Mouse (Mus musculus) heart, postnatal 14 days (tissue): ENCODE data around the gene Cyb5d1. TPM values are rescaled to one million over a fixed set of nuclear protein-coding genes. Genes with fewer than 3 reads are reported as not detected.

Source experiments
- DNase-seq, 2 experiments: peaks; one replicate each; pipeline ENCODE4 v3.0.0; 2021 to 2022
- intact Hi-C: fragments of 180-260 bp; cut with DNase I; formaldehyde crosslinking; loops from one replicate; pipeline ENCODE4 v1.15.1; 2025
- total RNA-seq, 2 experiments: library from RNA; stranded (reverse); gene quantifications; 2 replicates each; pipeline ENCODE4 v1.2.3; 2021

Cyb5d1 gene
- total RNA-seq, 2 experiments from 2014 or later, result 25.0 to 29.3 TPM

DNA sequence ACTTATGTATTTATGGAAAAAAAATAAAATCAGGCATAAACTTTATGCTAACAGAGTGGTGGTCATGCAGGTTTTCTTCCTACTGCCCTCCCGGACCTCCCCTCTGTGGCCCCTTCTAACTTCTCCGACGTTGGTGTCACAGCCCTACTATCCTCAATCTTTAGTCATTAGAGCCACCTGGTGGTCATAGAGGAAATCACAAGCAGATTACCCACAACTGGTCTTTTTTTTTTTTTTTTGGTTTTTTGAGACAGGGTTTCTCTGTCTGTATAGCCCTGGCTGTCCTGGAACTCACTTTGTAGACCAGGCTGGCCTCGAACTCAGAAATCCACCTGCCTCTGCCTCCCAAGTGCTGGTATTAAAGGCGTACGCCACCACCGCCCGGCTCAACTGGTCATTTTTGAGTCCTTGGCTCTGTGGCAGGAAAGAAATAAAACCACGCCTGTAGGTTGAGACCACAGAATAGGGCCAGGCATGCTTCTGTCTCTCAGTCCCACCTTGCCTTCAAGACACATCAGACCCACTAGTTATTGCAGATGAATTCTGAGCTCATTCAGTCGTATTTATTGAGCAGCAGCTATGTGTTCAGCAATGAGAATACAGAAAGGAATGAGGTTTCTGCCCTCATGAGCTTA, 4.9 kb downstream of the Cyb5d1 start:
- intact Hi-C loops, result loop anchor here (1.0 to 2.0 kb wide), 2 partner anchors 58 to 122 kb away; no protein-coding TSS in a partner anchor
- peak; percentile 52 to 82 for DNase-seq

DNA sequence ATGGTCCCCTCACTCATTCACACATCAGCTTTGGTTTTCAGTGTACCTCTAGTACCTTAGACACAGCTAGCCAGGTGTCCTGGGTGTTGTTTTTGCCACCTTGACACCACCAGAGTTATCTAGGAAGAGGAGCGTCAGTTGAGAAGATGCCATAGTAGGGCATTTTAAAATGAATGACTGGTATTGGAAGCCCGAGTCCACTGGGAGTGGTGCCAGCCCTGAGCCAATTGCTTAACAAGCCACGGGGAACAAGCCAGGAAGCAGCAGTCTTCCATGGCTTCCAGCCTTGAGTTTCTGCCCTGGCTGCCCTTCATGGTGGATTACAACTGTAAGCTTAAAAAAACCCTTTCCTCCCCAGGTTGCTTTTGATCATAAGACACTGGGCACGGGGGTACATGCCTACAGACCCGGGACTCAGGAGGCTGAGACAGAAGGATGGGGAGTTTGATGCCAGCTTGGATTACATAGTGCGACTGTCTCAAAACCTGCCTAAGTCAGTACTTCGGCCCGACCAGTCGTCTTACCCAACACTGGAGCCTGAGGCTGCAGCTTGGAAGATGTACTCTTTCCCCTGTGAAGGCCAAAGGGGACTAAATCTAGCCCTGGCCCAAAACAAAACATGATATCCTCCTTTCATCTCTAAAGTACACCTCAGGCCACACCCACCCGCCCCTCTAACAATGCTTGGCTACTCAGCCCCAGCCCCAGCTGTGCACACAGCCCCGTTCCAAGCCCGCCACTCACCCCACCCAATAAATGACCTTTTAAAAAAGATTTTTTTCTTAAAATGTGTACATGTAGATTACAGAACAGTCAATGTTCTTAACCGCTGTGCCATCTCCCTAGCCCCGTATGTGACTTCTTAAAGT, 5.7 kb downstream of the Cyb5d1 start:
- peak; percentile 48 to 53 for DNase-seq
- intact Hi-C loops, result loop anchor here (1.0 to 5.0 kb wide), 4 partner anchors 25 to 197 kb away; no protein-coding TSS in a partner anchor

DNA sequence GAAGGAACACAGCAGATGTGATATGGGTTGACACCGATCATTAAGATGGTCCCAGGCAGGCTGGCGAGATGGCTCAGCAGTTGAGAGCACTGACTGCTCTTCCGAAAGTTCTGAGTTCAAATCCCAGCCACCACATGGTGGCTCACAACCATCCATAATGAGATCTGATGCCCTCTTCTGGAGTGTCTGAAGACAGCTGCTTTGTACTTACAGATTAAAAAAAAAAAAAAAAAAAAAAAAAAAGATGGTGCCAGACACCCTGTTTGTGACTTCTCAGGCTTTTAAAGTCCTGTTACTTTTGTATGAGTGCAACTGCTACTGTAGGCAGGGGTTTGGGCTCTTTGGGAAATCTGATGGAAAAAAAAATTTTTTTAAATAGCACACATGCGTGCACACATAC, 6.8 kb downstream of the Cyb5d1 start:
- intact Hi-C loops, result loop anchor here (2.0 to 5.0 kb wide), 2 partner anchors 24 to 196 kb away; no protein-coding TSS in a partner anchor
- no peak for DNase-seq

DNA sequence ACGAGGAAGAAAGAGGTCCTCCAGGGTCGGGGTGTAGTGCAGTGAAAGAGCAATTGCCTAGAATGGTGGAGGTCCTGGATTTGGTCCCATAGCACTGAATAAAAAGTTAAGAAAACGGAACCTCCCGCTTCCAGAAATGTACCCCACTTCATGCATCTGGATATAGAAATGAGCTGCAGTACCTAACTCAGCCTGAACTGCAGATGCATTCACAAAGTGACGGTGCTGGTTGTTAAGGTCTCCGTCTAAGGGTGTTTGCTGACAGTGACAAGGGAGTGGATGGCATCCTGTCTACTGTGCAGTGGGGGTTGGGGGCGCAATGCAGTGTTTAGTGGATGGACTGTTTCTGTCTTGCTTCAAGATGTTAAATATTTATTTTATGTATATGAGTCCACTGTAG, 8.7 kb downstream of the Cyb5d1 start:
- DNase-seq, result no peak
- intact Hi-C loops, result loop anchor here (1.0 to 5.0 kb wide), 2 partner anchors 114 to 194 kb away; no protein-coding TSS in a partner anchor

DNA sequence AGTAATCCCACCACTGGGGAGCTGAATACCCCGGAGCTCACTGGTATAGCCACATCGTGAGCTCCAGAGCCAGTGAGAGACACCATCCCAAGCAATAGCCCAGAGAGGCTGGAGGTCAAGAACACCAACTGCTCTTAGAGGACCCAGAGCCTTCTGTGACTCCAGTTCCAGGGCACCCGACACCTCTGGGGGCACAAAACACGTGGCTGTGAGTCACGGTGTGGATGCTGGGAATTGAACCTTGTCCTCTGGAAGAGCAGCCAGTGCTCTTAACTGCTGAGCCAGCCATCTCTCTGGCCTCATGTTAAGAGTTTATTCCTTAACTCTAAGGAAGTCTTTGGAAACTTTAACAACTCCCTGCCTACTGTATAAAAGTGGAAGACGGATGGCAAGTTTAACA, 10.5 kb downstream of the Cyb5d1 start:
- intact Hi-C loops, result loop anchor here (5.0 kb wide), 1 partner anchor 193 kb away; no protein-coding TSS in a partner anchor
- no peak for DNase-seq

DNA sequence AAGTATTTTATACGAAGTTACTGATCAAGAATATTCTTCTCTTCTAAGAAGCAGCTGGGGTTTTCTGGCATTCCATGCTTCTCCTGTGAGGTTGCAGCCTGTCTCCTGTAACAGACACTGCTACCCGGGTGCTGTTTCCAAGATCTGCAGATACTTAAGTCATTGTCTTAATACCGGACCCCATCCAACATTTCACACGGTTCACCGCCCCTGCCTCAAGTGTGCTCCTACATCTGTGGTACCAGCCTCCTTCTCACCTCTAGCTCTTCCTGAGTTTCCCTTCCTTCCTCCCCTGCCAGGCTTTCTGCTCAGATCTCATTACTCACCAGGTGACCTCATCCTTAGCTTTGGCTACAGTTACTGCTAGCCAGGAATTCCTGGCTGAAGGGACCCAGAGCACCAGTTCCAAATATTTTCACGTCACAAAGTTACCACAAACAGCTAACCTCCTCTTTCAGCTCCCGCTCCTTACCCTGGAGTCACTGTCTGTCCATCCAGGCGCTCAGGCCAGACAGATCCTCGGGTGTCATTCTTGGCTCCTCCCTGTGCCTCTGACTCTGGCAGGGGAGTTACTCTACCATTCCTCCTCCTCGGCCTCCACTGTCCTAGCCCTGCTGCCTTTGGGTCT, 12.8 kb downstream of the Cyb5d1 start:
- no peak for DNase-seq
- intact Hi-C loops, result no loop called here

DNA sequence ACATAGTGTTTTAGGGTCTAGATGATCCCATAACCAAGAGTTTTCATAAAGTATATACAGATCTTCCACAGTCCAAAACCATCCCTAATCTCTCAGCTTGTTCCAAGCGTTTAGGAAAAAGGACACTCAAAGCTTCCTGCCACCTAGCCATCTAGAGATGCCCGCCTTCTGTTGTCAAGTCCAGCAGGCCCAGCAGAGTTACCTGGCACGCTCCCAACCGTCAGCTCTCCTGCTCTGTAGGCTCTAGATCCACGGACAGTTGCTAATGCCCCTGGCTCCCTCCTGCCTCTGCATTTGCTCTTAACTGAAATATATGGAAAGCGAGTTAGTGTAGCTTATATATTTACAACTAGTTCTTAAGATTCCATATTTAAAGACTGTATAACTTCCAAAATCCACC, 14.1 kb downstream of the Cyb5d1 start:
- intact Hi-C loops, result no loop called here

DNA sequence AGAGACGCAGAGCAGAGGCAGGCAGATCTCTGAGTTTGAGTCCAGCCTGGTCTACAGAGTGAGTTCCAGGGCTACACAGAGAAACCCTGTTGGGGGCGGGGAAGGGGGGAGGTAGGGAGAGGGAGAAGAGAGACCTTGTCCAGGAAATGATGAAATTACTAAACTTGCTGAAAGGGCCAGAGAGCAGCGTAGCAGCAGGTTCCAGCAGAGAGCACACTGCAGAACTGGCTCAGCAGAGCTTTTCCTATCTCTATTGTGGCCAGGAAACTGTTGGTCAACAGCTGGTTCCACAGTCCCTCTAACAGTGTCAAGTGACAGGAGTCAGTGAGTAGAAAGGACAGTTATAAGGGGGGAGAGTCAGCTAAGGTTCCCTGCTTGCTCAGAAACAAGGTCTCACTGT, 15.8 kb downstream of the Cyb5d1 start:
- intact Hi-C loops, result no loop called here
- no peak for DNase-seq

More for the DNA sequence above, 14.1 kb downstream of the Cyb5d1 start:
- DNase-seq, result no peak

DNA sequence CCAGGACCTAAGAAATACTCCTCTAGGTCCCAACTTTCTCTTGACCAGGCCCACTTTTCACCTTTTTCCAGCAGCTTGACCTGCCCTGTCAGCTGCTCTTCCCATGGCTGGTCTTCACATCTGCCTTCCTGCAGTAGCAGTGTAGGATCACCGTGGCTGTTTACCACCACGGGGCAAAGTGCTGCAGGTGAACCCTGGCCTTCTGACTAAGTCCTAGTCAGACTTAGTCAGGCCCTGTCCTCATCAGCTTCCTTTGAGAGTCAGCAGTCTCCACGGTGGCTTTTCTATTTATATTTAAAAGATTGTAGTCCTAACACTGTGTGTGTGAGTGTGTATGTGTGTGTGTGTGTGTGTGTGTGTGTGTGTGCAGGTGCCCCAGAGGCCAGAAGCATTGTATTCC, 17.7 kb downstream of the Cyb5d1 start:
- DNase-seq, result no peak
- intact Hi-C loops, result no loop called here

DNA sequence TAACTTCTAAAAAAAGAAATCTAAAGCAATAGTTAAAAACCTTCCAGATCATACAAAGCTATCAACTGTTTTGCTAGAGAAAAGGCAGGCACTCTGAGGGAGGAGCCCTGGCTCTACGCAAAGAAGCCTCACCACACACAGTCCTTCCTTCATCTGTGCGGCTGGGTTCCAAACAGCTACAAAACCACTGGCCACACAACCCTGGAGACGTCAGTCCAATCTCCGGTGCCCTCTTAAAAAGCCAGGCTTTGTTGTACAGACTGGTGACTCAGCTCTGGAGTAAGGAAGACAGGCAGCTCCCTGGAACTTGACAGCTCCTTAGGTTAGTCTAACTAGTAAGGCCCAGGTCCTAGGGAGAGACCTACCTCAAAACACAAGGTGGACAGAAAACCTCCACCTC, 19.8 kb downstream of the Cyb5d1 start:
- no peak for DNase-seq
- intact Hi-C loops, result no loop called here

DNA sequence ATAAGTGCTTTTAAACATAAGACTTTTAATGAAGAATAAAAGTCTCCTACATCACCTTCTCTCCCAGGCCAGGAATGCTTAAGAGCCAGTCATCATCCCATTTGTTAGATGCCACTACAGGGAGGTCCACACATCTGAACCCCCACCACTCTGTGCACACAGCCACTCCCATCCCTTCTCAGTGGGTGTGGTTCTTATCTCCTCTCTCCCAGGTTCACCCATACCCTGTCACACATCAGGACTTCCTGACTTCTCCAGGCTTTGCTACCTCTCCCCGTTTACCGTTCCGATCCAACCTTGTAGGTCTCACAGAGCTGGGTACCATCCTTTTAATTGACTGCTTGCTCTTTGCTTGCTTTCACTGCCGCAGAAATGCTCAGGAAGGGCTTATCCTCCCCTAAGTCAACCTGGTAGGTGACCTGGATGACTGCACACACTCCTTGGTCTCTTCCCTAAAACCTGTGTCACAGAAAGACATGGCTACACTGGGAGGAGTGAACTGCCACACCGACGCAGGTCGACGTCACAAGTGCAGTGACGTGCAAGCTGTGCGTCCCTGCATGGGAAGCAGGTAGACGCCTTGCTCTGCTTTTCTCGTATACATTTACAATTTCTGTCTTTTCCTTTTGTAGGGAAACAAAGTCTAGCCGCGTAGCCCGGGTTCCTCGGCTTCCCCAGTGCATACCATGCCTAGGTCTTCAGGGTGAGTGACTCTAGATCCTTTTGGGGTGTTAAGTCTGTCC, 22.0 kb downstream of the Cyb5d1 start:
- intact Hi-C loops, result no loop called here
- DNase-seq, result no peak

DNA sequence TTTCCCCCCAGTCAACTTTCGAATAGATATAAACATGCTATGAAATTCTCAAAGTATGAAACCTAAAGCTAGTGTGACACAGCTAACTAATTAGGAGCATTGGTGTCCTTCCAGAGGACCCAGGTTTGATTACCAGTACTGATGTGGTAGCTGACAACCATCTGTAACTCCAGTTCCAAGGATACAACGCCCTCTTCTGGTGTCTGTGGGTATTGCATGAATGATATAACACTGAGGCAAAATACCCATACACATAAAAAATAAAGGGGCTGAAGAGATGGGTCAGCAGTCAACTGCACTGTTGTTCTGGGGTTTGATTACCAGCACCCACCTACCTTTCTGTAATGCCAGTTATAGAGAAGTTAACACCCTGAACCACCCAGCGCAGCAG, 22.7 kb downstream of the Cyb5d1 start:
- DNase-seq, result no peak
- intact Hi-C loops, result no loop called here

DNA sequence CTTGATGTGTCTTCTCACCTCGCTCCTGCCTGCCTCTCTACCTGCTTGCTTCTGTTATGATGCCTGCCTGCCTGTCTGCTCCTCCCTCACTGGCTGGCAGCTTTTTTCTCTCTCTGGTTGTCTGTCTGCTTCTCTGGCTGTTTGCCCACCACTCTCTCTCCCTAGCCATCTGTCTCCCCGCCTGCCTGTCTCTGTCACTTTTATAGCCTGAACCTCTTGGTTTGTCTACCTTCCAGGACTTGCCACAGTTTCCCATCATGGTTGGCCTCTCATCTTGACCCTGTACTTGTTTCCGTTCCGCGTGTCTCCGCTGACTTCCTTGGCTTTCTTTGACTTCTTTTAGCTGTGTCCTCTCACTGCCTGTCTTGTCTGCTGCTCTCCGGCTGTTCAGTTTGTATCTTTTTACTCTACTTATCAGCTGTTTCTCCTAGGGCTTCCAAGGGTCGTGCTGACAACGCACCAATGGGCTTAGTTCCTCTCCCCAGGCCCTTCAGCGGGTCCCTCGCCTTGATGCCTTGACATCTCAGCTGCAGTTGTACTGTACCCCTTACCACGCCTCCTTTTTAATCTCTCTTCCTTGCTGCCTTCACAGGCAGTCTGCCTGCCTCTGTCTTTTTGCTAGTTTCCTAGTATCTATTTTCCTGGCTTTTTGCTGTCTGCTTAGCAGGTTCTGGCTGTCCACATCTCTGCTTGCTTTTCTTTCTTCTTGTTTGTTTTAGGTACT, 23.2 kb downstream of the Cyb5d1 start:
- intact Hi-C loops, result no loop called here
- no peak for DNase-seq

DNA sequence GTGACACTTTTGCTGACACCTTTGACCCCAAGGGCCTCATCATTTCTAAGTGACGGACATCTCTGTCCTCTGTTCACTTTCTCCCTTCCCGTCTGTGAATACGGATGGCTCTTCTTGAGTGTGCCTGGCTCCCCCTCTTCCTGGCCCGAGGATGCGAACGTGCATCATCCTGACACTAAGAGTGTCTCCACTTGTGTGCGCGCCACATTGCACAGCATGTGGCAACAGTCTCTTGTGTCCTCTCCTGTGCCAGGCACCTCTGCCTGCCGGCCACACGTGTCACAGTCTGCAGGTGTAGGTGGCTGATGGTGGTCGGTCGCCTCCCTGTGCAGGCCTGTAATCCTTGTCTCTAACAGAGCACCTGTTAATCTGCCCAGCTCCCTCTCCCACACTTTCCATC, 23.8 kb downstream of the Cyb5d1 start:
- DNase-seq, result no peak
- intact Hi-C loops, result no loop called here

DNA sequence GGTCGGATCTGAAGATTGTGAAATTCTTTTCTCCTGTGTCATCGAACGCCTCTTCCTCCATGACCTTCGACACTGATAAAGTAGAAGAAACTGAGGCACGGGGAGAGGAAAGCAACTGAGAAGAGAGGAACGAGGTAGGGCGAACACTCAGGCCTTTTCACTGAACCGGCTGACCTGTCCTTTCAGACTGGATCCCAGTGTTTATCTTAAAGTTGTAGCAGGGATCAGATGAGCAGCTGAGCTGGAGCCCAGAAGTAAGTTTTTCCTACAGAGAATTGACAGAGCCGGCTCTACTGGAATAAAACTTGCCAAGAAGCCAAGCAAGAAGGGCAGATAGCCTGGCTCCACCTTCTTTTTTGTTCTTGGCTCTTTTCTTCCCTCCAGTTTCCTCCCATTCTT, 24.6 kb downstream of the Cyb5d1 start:
- intact Hi-C loops, result no loop called here
- no peak for DNase-seq

DNA sequence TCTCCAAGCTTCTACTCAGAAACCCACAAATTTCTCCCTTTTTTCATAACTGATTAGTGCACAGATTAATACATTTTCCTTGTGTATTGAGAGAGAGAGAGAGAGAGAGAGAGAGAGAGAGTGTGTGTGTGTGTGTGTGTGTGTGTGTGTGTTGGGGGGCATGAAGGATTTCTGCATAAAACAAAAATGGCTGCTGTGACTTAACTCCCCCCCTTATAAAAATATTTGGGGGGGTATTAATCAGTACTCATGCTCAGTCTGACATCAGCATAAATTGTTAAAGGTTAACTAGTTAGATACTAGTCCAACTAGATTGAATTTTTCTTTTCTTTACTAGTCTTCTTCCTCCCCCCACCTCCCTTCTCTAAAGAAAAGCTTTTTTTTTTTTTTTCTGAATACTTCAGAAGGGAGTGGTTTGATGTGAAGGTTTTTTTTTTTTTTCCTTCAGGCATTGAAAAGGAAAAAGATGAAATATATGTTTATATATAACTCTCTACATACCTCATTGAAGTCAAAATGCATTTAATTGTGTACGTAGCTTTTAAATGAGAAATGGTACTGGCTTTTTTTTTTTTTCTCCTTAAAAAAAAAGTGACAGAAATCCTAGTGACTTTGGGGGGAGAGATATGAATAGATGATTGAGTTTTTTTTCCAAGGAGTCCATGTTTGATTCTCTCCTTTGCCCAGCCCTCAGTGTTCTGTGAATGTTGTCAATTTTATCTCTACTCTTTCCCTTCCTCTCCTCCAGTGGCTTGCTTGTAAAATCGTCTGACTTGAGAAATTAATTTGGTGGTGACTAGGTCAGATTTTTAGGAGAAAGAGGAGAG, 25.2 kb downstream of the Cyb5d1 start:
- intact Hi-C loops, result loop anchor here (2.0 kb wide), 1 partner anchor 45 kb away; no protein-coding TSS in a partner anchor
- no peak for DNase-seq

DNA sequence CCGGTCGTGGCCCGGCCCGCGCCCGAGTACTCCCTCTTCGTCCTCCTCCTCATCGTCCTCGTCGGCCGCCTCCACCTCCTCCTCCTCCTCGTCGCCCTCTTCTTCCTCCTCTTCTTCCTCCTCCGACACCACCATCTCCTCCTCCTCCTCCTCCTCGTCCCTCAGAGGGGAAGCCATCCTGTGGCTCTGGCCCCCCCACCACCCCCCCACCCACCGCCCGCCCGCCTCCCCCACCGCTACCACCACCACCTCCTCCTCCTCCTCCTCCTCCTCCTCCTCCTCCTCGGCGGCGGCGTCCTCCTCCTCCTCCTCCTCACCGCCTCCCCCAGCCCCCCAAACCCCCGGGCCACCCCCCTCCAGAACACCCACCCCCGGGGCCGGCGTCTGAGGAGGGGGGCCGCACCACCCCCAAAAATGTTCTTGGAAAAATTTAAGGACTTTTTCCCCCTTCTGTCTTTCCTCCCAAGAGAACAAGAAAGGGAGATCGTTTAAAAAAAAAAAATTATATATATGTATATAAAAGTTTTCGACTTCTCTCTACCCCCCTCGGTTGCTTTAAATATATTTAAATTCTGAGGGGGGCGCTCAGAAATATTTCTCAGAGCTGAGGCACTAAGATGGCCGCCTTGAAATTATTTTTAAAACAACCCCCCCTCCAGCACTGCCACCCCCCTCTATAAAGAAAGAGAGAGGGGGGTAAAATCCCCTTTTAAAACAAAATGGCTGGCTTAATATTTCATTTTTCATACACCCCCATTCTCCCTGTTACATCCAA, 26.0 kb downstream of the Cyb5d1 start, which contains the start of gene Chd3:
TSS of gene Chd3 (minus strand) at position 192 of the 775 bp plus-strand sequence.
- intact Hi-C loops, result loop anchor here (2.0 kb wide), 1 partner anchor 45 kb away; no protein-coding TSS in a partner anchor
- no peak for DNase-seq
